Mouse (Mus musculus) C2C12 (cell line): ENCODE measurements at regions not wholly inside any gene's neighbourhood (a gene's known extent, or its start where the extent isn't known, plus 50 kb on each side); places are given as distances from the start of the nearest gene placed in this dataset.

Source experiments
- CEBPB ChIP-seq: IDR thresholded peaks from one replicate; pipeline ENCODE4 v1.6.1; 2011; ENCODE audit warnings: low read depth, mild to moderate bottlenecking, control low read depth, moderate library complexity
- CTCF ChIP-seq: IDR thresholded peaks from one replicate; pipeline ENCODE4 v1.5.1; 2011; ENCODE audit not compliant: control insufficient read depth, insufficient read depth, insufficient read length
- USF1 ChIP-seq: IDR thresholded peaks from one replicate; pipeline ENCODE4 v1.6.1; 2011; ENCODE audit warnings: low read depth, mild to moderate bottlenecking, control low read depth, moderate library complexity

DNA sequence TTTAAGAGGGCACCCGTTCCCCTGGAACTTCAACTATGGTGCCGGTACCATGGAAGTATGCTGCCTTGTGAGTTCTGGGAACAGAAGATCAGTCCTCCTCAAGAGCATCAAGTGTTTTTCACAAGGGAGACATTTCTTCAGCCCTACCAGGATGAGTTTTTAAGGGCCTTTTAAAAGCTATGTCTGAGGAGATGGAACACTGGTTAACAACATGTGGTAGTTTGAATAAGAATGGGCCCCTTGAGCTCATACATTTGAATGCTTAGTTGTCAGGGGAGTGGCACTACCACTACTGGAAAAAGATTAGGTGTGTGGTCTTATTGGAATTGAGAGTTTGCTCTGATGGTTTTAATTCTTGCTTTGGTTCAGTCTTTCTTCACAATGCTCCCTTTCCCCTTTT is 203.2 kb upstream of the Gm21961 start:
- TF ChIP-seq USF1 (no peak), CTCF (no peak), CEBPB (no peak)
